Mouse (Mus musculus): ENCODE results near the gene Crlf3. TPM values are rescaled to one million over a fixed set of nuclear protein-coding genes. Genes with fewer than 3 reads are reported as not detected.
"Not testable (repeated sequence)": the region's sequence is repeated elsewhere in the genome, so short reads cannot be mapped to it uniquely, and the experiment has no call there.

Gene Crlf3
- total RNA-seq, 2 experiments from 2014 or later, result 4.7 to 6.8 TPM

GRCm38 (mm10) chr11:80069815-80070214 lies 11.0 kb downstream of the Crlf3 start:
- no peak for DNase-seq
- intact Hi-C loops (cut with DNase I), result no loop called here

GRCm38 (mm10) chr11:80067558-80067957 lies 13.2 kb downstream of the Crlf3 start:
- intact Hi-C loops (cut with DNase I), result no loop called here
- no peak for DNase-seq

DNA sequence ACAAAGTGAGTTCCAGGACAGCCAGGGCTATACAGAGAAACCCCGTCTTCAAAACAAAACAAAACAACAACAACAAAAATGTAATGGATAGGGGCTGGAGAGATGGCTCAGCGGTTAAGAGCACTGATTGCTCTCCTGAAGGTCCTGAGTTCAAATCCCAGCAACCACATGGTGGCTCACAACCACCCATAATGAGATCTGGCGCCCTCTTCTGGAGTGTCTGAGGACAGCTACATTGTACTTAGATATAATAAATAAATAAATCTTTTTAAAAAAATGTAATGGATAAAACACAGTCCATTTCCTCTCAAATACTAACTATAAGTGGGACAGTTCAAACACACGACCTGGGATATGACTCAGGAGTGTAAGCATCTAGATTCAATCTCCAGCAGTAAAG lies 14.4 kb downstream of the Crlf3 start:
- intact Hi-C loops (cut with DNase I); DNase-seq: not testable (repeated sequence)

DNA sequence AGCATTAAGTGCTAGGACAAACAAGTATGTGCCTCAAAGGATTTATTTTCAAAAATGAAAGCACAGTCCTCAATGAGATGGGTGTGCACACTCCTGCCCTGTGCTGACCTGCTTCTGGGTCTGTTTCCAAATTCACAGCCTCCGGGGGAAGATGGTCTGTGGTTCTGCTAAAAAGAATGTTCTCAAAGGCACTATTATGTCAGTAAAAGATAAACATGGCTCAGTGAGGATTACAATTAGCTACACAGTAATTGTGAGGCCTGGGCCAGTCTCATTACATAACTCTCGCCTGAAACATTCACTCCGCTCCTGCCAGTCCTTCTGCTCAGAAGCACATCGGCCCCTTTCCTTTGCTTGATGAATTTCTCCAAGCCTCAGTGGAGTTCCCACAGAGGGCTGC lies 18.6 kb downstream of the Crlf3 start:
- DNase-seq, result peak in 1 of 2 experiments; percentile 6

GRCm38 (mm10) chr11:80056141-80056540 lies 24.6 kb downstream of the Crlf3 start:
- intact Hi-C loops (cut with DNase I), result no loop called here
- DNase-seq, result no peak

More for the DNA sequence above, 18.6 kb downstream of the Crlf3 start:
- intact Hi-C loops (cut with DNase I), result no loop called here

- intact Hi-C loops (cut with DNase I), result no loop called here
- no peak for DNase-seq
Observed at GRCm38 (mm10) chr11:80054659-80055058, 26.1 kb downstream of the Crlf3 start.

- no peak for DNase-seq
- intact Hi-C loops (cut with DNase I), result no loop called here
Observed at GRCm38 (mm10) chr11:80053171-80053570, 27.6 kb downstream of the Crlf3 start.

- DNase-seq, result no peak
- intact Hi-C loops (cut with DNase I), result no loop called here
Observed at GRCm38 (mm10) chr11:80052456-80052855, 28.3 kb downstream of the Crlf3 start.

DNA sequence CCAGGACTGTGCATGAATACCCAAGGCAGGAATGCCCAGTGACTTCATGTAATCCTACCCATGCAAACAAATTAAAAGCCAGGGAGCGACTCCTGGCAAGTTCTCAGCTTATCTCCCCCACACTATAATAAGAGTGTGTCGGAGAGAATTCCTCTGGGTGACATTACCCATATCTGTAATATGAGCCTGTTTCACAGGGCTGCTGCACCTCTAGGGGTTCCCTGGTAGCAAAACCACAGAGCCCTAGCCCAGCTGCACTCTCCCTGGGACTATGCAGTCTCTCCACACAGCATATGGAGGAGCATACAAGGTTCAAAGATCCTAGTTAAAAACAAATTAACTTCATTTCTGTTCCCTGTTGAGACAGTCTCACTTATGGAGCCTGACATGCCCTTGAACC lies 30.7 kb downstream of the Crlf3 start:
- intact Hi-C loops (cut with DNase I), result no loop called here
- DNase-seq, result no peak

GRCm38 (mm10) chr11:80046856-80047255 lies 33.9 kb downstream of the Crlf3 start:
- no peak for DNase-seq
- intact Hi-C loops (cut with DNase I), result no loop called here

DNA sequence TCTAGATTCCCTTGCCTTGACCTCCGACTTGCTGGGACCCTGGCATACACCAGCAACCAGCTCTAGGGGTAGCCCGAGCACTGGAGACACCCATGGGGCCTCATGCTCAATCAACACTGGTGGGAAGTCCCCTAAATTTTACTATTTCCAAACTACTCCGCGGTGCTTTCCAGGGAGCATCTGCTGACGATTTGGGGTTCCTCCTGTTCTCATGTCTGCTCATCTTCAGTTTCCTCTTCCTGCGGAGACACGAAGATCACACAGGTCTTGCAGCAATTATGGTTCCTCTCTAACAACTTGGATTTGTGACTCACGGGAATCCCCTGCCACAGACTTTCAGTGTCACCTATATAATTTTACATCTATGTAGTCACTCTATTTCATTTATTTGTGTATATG lies 37.4 kb downstream of the Crlf3 start:
- no peak for DNase-seq
- intact Hi-C loops (cut with DNase I), result loop anchor here (5.0 kb wide), 1 partner anchor 39 kb away; the partner anchor contains the start of gene Crlf3

GRCm38 (mm10) chr11:80042615-80043418 lies 38.0 kb downstream of the Crlf3 start:
- DNase-seq, result peak; percentile 9 to 20
- intact Hi-C loops (cut with DNase I), result loop anchor here (5.0 kb wide), 1 partner anchor 39 kb away; the partner anchor contains the start of gene Crlf3

- intact Hi-C loops (cut with DNase I), result no loop called here
- DNase-seq, result no peak
Observed at GRCm38 (mm10) chr11:80037495-80037894, 43.3 kb downstream of the Crlf3 start.

DNA sequence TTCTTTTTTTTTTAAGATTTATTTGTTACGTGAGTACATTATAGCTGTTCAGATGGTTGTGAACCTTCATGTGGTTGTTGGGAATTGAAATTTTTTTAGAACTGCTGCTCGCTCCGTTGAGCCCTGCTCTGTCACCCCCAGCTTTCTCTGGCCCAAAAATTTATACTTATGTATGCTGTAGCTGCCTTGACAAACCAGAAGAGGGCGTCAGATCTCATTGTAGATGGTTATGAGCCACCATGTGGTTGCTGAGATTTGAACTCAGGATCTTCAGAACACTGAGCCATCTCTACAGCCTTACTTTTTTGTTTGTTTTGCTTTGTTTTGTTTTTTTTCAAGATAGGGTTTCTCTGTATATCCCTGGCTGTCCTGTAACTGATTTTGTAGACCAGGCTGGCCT lies 59.5 kb downstream of the Crlf3 start:
- DNase-seq, result no peak
- intact Hi-C loops (cut with DNase I), result no loop called here

DNA sequence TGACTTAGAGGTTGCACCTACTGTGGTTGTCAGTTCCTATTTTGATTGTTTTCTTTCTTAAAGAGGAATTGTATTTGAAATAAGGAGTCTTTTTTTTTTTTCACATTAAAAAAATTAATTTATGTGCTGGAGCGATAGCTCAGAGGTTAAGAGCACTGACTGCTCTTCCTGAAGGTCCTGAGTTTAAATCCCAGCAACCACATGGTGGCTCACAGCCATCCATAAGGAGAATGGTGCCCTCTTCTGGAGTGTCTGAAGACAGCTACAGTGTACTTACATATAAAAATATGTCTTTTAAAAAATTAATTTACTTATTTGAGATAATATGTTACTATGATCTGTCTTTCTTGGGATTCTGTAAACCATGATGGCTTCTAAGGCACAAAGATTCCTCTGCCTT lies 61.0 kb downstream of the Crlf3 start:
- intact Hi-C loops (cut with DNase I), result no loop called here
- DNase-seq, result no peak

DNA sequence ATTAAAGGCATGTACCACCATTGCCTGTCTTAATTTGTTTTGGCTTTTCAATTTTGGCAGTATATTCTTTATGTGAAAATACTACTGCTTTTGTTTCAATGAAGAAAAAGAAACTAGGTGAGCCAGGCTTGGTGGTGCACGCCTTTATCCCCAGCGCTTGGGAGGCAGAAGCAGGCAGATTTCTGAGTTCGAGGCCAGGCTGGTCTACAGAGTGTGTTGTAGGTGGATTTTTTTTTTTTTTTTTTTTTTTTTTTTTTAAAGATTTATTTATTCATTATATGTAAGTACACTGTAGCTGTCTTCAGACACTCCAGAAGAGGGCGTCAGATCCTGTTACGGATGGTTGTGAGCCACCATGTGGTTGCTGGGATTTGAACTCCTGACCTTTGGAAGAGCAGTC lies 64.3 kb downstream of the Crlf3 start:
- DNase-seq; intact Hi-C loops (cut with DNase I): not testable (repeated sequence)

Other genes with a start within 250 kb of the Crlf3 start
- gene Utp6, start 118.6 kb downstream of the Crlf3 start, total RNA-seq (2021), result 10 to 100 TPM; 25.5 to 30.4 TPM
- gene Suz12, start 87.9 kb downstream of the Crlf3 start, total RNA-seq (2021), result 10 to 100 TPM; 14.2 to 20.6 TPM
- 1 to 10 TPM in 1 of 2 experiments, under 1 TPM in 1; 0.91 to 1.3 TPM for gene Atad5, start 8.4 kb upstream of the Crlf3 start, total RNA-seq (2021)
- 10 to 100 TPM; 16.5 to 20.6 TPM for gene Tefm, start 61.2 kb upstream of the Crlf3 start, total RNA-seq (2021)
- 1 to 10 TPM; 3.4 to 5.9 TPM for gene Adap2, start 73.1 kb upstream of the Crlf3 start, total RNA-seq (2021)
- gene Rnf135, start 102.9 kb upstream of the Crlf3 start, total RNA-seq (2021), result 1 to 10 TPM; 1.8 to 2.4 TPM
- 10 to 100 TPM; 35.7 to 37.2 TPM for gene Rhot1, start 128.0 kb upstream of the Crlf3 start, total RNA-seq (2021)
- gene Rhbdl3, start 219.9 kb upstream of the Crlf3 start, total RNA-seq (2021), result 1 to 10 TPM; 5.7 to 9.0 TPM

Data from gastrocnemius, postnatal 36 days (tissue).